Mouse (Mus musculus) embryo, embryonic 10.5 days (tissue): ENCODE data around the gene Cox8b.

Experiments
- DNase-seq: peaks from one replicate; pipeline ENCODE4 v3.0.0-alpha.2; 2015; ENCODE audit warnings: low spot score

Gene Cox8b

DNA sequence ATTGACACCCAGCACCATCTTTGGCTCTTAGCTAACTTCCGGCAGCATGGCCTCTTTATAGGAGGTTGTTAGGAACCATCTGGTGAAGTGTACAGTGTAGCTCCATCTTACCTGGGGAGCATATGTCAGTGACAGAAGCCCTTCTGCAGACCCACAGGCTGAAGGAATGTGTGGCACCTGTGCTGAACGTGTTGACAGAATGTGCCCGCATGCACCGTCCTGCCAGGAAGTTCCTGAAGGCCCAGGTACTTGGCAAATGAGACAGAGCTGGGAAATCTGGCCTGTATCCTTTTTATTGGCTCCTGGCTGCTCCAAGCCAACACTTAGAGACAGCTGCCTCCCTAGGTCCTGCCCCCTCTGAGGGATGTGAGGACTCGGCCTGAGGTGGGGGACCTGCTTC is 39.5 kb downstream of the Cox8b start:
- DNase-seq = no peak

DNA sequence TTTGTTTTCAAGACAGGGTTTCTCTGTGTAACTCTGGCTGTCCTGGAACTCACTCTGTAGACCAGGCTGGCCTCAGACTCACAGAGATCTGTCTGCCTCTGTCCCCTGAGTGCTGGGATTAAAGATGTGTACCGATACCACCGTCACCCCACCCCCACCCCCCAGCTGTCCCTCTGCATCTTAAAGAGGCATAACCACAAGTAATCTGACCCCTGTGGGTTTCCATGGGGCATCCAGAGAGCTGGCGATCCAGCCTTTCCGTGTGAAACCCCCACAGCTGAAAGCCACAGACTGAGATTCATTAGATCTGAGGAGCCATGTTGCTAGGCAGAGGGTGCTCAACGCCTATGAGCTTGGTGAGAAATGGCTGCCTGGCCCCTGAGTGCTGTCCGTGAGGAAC is 40.2 kb downstream of the Cox8b start:
- no peak for DNase-seq

DNA sequence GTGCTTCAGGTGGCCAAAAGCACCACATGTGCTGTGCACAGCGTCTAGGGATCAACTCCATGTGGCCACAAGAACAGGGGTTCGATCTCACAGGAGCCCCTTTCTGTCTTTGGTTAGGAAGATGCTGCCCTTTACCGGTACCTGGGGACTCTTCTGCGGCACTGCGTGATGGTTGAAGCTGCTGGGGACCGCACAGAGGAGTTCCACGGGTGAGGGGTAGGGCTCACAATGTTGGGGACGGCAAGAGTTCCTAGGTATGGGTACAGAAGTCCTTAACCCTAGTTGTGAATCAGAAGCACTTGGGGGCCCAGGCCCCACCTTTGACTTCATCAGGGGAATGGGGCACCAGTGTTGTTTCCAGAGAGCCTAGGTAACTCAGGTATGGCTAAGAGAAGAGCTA is 41.5 kb downstream of the Cox8b start:
- no peak for DNase-seq

DNA sequence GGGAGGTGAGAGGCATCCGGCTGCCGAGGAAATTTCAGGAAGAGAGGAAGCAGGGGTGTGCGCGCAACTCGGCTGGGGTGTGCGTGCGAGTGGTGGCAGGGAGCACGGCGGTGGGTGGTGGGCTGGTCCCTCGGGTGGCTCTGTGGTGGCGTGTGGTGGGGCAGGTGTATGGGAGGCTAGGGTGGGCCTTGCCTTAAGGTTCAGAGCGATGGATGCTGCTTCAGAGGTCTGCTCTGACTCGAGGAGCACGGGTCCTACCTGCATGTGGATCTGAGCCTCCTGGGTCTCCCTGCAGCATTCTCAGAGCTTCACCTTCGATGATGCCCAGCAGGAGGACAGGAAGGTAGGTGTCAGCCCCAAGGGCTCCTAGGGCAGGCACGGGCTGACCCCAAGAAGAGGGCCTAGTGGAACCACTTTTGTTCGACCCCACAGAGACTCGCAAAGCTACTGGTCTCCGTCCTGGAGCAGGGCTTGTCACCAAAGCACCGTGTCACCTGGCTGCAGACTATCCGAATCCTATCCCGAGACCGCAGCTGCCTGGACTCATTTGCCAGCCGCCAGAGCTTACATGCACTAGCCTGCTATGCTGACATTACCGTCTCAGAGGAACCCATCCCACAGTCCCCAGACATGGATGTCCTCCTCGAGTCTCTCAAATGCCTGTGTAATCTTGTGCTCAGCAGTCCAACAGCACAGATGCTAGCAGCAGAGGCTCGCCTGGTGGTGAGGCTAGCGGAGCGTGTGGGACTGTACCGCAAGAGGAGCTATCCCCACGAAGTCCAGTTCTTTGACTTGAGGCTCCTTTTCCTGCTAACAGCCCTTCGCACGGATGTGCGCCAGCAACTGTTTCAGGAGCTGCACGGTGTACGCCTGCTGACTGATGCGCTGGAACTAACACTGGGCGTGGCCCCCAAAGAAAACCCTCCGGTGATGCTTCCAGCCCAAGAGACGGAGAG is 42.4 kb downstream of the Cox8b start, which contains the start of gene Bet1l:
Gene Bet1l, minus strand, starts transcription at position 28 of the 956 bp plus-strand sequence.
- DNase-seq = peak; percentile 12

DNA sequence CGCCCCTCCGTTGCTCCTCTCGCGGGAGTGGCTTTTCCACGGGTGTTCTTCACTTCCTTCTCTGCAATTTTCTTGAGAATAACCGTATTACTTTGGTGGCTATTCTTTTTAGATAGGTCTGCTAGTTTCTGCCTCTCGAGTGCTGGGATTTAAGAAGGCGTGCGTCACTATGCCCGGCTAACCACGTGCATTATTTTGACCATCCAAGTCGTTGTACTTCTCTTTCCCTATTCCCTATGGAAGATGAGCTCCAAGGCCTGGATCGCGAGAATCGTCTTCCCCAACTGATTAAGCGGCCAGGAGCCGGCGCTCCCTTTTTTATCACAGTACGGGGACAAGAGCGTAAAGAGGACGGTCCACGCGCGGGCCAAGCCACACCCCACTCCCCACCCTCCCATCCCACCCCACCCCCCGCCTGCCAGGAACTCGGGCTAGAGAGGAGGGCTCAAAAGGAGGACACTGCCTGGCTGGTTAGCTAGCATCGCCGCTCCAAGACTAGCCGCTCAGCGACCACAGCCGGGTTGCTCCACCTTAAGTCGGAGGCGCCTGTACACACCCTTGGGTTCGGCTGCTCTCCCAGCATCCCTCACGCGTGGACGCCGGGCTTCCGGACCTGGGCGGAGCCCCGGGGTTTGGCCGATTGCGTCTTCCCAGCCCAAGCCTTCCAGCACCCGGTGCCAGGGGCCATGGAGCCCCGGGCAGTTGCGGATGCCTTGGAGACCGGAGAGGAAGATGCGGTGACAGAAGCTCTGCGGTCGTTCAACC is 43.3 kb downstream of the Cox8b start, which contains the start of gene Ric8a:
Gene Ric8a, plus strand, starts transcription at position 173 of the 765 bp plus-strand sequence.
- peak; percentile 81 for DNase-seq

DNA sequence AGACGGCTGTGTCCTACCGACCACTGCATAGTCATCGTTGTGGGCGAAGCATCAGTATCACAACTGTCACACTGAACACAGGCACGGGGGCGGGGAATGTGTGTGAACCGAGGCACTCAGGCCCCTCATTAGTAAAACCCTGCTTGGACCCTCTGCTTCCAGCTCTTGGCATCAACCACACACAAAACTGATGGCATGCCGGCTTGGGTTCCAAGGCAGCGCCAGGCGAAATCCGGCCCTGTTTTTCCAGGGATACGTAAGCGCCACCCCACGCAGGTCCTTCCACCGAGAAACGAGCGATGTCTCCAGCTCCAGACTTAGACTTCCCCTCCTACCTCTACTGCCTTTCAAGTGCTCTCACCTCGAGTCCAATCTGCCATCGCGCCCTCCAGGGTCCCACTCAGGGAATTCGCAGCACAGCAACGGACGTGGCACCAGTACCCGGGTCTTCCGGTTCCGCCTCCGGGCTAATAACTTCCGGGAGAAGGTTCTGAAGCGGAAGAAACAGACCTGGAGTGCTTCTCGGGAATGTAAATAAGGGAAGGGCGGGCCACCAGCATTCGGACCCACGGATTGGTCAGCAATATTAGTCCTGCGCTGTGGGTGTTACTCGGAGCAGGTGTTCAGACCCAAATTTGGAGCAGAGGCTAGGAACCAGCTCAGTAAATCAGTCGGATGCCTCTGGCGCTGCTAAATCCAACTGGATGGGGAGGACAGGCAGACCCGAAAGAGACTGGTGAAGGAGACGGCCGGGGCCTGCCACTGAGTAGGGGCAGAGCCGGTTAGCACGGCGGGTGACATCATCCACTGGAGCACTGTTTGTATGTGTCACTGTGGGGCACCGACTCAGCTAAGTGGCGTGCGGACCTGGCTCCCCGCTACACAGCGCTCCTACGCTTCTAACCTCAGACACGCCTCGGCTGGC is 44.1 kb downstream of the Cox8b start, which contains the start of gene Gm45785:
Gene Gm45785, minus strand, starts transcription at position 472 of the 925 bp plus-strand sequence.
- DNase-seq = peak; percentile 94

DNA sequence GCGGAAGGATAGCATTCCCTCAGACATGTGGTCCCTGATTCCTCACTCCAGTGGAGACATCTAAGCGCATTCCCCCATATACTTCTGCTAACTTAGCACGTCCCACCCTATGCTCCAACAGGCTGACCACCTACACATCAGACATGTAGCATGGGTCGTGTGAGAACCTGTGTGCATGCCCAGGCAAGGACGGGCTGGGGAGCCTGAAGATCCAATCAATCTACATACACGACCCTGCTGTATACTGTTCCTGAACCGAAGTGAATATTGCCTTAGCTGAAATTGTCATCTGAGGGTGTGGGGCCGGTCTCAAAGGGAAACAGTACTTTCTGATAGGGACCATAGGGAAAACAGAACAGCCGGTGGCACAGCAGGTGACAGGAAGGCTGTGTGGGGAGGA is 45.1 kb downstream of the Cox8b start:
- no peak for DNase-seq

DNA sequence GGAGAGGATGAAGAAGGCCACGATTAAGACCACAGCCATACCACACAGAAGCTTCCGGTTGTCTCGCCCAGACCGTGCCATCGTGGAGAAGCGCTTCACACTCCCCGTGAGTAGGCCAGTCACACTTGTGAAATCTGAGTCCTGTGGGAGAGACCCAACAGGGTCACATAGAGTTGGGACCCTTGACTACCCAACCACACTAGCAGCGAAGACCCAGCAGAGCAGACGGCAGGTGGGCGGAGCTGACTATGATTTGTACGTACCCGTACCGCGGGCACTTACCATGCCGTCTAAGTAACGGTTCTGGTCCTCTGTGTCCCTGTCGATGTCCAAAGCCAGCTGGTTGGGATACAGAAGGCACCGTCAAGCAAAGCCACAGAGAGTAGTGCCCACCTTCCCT is 45.8 kb downstream of the Cox8b start:
- DNase-seq = no peak

DNA sequence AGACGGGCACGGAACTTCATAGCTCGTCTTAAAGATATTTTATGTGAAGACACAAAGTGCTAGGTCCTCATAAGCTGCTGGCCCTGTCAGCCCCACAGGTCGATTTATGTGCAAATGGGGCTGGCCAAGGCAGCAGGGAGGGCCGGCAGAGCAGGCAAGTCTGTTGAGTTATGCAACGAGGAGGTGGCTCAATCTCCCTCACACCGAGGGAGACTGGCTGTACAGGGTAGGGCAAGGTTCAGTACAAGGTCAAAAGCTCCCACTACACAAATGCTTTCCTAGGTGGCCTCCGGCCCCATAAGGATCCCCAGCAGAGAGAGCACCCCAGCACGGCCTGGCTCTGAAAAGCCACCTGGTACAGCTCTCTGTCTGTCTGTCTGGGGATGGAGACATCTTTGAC is 46.9 kb downstream of the Cox8b start:
- DNase-seq = no peak

DNA sequence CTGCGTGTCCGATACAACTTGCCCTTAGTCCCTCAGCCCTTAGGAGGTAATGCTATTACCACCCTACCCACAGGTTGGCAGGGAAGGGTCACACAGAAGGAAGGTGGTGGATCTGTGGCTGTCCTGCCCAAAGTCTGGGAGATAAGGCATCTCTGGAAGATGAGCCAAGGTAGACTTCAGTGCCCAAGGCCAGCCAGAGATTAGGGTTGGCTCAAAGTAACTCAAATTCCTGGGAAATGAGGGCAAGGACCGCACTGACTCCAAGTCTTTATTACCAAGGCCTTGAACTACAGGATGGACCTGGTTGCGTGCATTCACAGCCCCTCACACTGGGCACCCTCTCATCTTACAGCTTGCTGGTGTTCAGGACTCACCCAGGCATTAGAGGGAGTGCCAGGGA is 48.3 kb downstream of the Cox8b start:
- DNase-seq = no peak
